ENCODE assay signal across 33 mouse cellular contexts in genomic region chr5:108357862-108358261, GRCm38 (mm10). TPM values are rescaled to one million over a fixed set of nuclear protein-coding genes. Genes with fewer than 3 reads are reported as not detected.
"Had no signal": no experiment of that assay in that cellular context is flagged by ENCODE, and none has a peak within 500 bp of the region (broad histone marks: within the 10 kb centered on the region; RNA-seq: fewer than 3 reads in every experiment).

No protein-coding gene starts in this region.

- ATAC-seq: inflammation-experienced regulatory T-cells, adult 6 months; intestine, embryonic 15.5 days; intestine, postnatal 0 days had no signal

- H3K4me1 ChIP-seq: heart, embryonic 10.5 days; heart, embryonic 12.5 days; hindbrain, embryonic 13.5 days; hindbrain, embryonic 15.5 days; intestine, embryonic 15.5 days; limb, embryonic 10.5 days; limb, embryonic 12.5 days; liver, embryonic 15.5 days had no signal

- H3K27ac ChIP-seq: heart, embryonic 10.5 days; hindbrain, embryonic 13.5 days; hindbrain, embryonic 15.5 days; intestine, embryonic 15.5 days; layer of hippocampus, adult 2 months; limb, embryonic 10.5 days; limb, embryonic 12.5 days; liver, embryonic 13.5 days; liver, embryonic 15.5 days had no signal

- H3K9ac ChIP-seq: heart, embryonic 12.5 days; hindbrain, embryonic 13.5 days; hindbrain, embryonic 15.5 days; intestine, embryonic 15.5 days; limb, embryonic 12.5 days; liver, embryonic 13.5 days; liver, embryonic 15.5 days had no signal

- DNase-seq: gastrocnemius, postnatal 14 days; gastrocnemius, postnatal 36 days; heart, adult 18-20 months; heart, postnatal 10 days; heart, postnatal 36 days; kidney, adult 18-20 months; kidney, adult 8-10 months; kidney, postnatal 10 days; kidney, postnatal 25 days; kidney, postnatal 4 days; liver; liver, embryonic 13.5 days had no signal

- H3K4me3 ChIP-seq: heart, embryonic 10.5 days; heart, embryonic 12.5 days; hindbrain, embryonic 13.5 days; hindbrain, embryonic 15.5 days; intestine, embryonic 15.5 days; layer of hippocampus, adult 2 months; limb, embryonic 10.5 days; limb, embryonic 12.5 days; liver, embryonic 13.5 days; liver, embryonic 15.5 days had no signal

- H3K4me2 ChIP-seq: heart, embryonic 12.5 days; hindbrain, embryonic 13.5 days; hindbrain, embryonic 15.5 days; intestine, embryonic 15.5 days; limb, embryonic 12.5 days; liver, embryonic 11.5 days; liver, embryonic 13.5 days; liver, embryonic 15.5 days had no signal

- H3K9me3 ChIP-seq: heart, embryonic 10.5 days; heart, embryonic 12.5 days; hindbrain, embryonic 13.5 days; hindbrain, embryonic 15.5 days; intestine, embryonic 15.5 days; limb, embryonic 10.5 days; limb, embryonic 12.5 days; liver, embryonic 13.5 days; liver, embryonic 15.5 days had no signal

- H3K27me3 ChIP-seq: hindbrain, embryonic 15.5 days had no signal

- H3K36me3 ChIP-seq: heart, embryonic 10.5 days; heart, embryonic 12.5 days; hindbrain, embryonic 15.5 days; intestine, embryonic 15.5 days; limb, embryonic 10.5 days; limb, embryonic 12.5 days; liver, embryonic 13.5 days; liver, embryonic 15.5 days had no signal

RNA-seq across cellular contexts. Expression of gene Gm42517, which starts 9.9 kb away (rescaled TPM):
- total RNA-seq: hematopoietic stem cell, adult 5-6 weeks had no signal
- polyA plus RNA-seq: heart, embryonic 12.5 days; heart, embryonic 16.5 days; inflammation-experienced regulatory T-cells, adult 6 months; kidney, embryonic 14.5 days; limb, embryonic 10.5 days; limb, embryonic 12.5 days had no signal

RNA-seq across cellular contexts. Expression of gene Pde6b, which starts 30.3 kb away (rescaled TPM):
- total RNA-seq: gastrocnemius, adult 18-20 months; gastrocnemius, adult 8-10 months; gastrocnemius, postnatal 14 days; gastrocnemius, postnatal 36 days; heart, adult 18-20 months; heart, adult 8-10 months; heart, postnatal 10 days; heart, postnatal 36 days; left cerebral cortex, postnatal 10 days had no signal
- polyA plus RNA-seq: heart, embryonic 14.5 days; limb, embryonic 14.5 days; liver, embryonic 15.5 days had no signal
